Mouse (Mus musculus) embryonic facial prominence, embryonic 11.5 days (tissue): ENCODE data around the gene Vtcn1. TPM values are rescaled to one million over a fixed set of nuclear protein-coding genes. Genes with fewer than 3 reads are reported as not detected.
A peak's percentile ranks its signal among the peaks of the same experiment; 100 is the strongest.

Experiments
- ATAC-seq: fragments of 200-750 bp; cut with Nextera tagmentation; replicated peaks from 2 replicates; pipeline ENCODE4 v1.8.0; 2017; ENCODE audit warnings: low read depth; ENCODE audit not compliant: insufficient number of reproducible peaks, low FRiP score, low TSS enrichment
- DNase-seq: peaks from one replicate; pipeline ENCODE4 v3.0.0-alpha.2; 2015; ENCODE audit warnings: low spot score
- H3K27ac ChIP-seq: fragments of 300-500 bp; sonication (generic); replicated peaks from 2 replicates; pipeline ENCODE4 v1.5.1; 2014; ENCODE audit warnings: mild to moderate bottlenecking, low read depth, low read length, control low read depth
- H3K27me3 ChIP-seq: fragments of 300-500 bp; sonication (generic); 2 replicates; pipeline ENCODE4 v1.6.1; 2014; ENCODE audit warnings: mild to moderate bottlenecking, low read length, moderate library complexity, mixed read lengths; ENCODE audit not compliant: control insufficient read depth, insufficient read depth
- H3K36me3 ChIP-seq: fragments of 300-500 bp; sonication (generic); replicated peaks from 2 replicates; pipeline ENCODE4 v1.6.1; 2014; ENCODE audit warnings: low read depth, mild to moderate bottlenecking, low read length, moderate library complexity, mixed read lengths; ENCODE audit not compliant: control insufficient read depth, insufficient read depth
- H3K4me1 ChIP-seq: fragments of 300-500 bp; sonication (generic); 2 replicates; pipeline ENCODE4 v1.6.1; 2014; ENCODE audit warnings: low read length, mixed read lengths; ENCODE audit not compliant: control insufficient read depth, insufficient read depth
- H3K4me2 ChIP-seq: fragments of 300-500 bp; sonication (generic); 2 replicates; pipeline ENCODE4 v1.6.1; 2014; ENCODE audit warnings: low read depth, mild to moderate bottlenecking, control low read depth, low read length, moderate library complexity
- H3K4me3 ChIP-seq: fragments of 300-500 bp; sonication (generic); 2 replicates; pipeline ENCODE4 v1.5.1; 2014; ENCODE audit warnings: low read depth, low read length, control low read depth
- H3K9ac ChIP-seq: fragments of 300-500 bp; sonication (generic); replicated peaks from 2 replicates; pipeline ENCODE4 v1.6.1; 2014; ENCODE audit warnings: mild to moderate bottlenecking, control low read depth, low read length
- H3K9me3 ChIP-seq: fragments of 300-500 bp; sonication (generic); replicated peaks from 2 replicates; pipeline ENCODE4 v1.6.1; 2016; ENCODE audit warnings: mild to moderate bottlenecking, low read length, inconsistent platforms, mixed read lengths; ENCODE audit not compliant: control insufficient read depth
- WGBS: fragments of 180-500 bp; shearing (Covaris S2); extraction: QIAGEN DNeasy Blood & Tissue Kit; methylation state at CpG from one replicate; pipeline ENCODE4 v1.1.7; 2014; 5-methylcytosine and 5-hydroxymethylcytosine counted together
- polyA plus RNA-seq: library from polyadenylated mRNA; unstranded; fragments of >200 nt; fragmentation: Nextera tagmentation; extraction: Ambion mirVana; gene quantifications from 2 replicates; pipeline ENCODE4 v1.2.1, GENCODE M21; 2014

Gene Vtcn1
- polyA plus RNA-seq, 1 experiment from 2014 or later, result not detected

DNA sequence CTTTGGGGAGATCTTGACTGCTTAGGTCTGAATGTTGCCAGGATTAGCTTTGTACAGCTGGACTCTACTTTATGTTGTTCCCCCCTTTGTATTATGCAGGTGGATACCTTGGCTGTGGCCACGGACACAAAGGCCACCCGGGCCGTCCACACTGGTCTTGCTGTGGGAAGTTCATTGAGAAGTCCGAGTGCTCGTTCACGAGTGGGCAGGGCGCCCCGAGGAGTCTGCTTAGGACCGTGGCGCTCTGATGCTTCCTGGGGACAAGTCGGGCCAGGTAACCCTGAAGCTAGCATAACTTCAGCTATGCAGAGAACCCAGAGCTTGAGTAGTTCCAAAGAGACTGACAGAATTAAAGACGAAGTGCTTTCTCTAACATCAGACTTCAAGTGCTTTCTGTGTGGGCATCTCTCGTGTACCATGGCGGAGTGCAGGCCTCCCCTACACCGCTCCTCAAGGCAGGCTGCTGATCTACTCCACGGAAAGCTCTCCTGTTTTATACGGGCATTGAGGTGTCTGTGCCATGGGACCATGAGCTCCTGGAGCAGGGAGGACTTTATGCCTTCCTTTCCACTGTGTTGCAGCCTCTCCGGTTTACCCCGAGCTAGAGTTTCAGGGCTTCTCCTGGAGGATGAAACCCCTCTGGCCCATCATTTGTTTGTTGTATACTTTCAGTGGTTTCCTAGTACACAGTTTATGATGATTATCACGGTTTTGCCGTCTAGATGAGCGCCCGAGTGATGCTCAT is 106.2 kb downstream of the Vtcn1 start:
- H3K4me1 ChIP-seq, result no peaks in the 10 kb centered on the region
- no peak overlapping the region for H3K27ac ChIP-seq
- H3K9ac ChIP-seq, result no peak overlapping the region
- H3K27me3 ChIP-seq, result no peaks in the 10 kb centered on the region
- H3K4me2 ChIP-seq, result no peak overlapping the region
- no peak for DNase-seq
- H3K36me3 ChIP-seq, result no peaks in the 10 kb centered on the region; the same call in 1 of the 2 replicates
- ATAC-seq, result no peak
- H3K4me3 ChIP-seq, result no peak overlapping the region
- no peaks in the 10 kb centered on the region for H3K9me3 ChIP-seq
- 93% methylated on average over 23 of the region's 23 CpGs for WGBS

DNA sequence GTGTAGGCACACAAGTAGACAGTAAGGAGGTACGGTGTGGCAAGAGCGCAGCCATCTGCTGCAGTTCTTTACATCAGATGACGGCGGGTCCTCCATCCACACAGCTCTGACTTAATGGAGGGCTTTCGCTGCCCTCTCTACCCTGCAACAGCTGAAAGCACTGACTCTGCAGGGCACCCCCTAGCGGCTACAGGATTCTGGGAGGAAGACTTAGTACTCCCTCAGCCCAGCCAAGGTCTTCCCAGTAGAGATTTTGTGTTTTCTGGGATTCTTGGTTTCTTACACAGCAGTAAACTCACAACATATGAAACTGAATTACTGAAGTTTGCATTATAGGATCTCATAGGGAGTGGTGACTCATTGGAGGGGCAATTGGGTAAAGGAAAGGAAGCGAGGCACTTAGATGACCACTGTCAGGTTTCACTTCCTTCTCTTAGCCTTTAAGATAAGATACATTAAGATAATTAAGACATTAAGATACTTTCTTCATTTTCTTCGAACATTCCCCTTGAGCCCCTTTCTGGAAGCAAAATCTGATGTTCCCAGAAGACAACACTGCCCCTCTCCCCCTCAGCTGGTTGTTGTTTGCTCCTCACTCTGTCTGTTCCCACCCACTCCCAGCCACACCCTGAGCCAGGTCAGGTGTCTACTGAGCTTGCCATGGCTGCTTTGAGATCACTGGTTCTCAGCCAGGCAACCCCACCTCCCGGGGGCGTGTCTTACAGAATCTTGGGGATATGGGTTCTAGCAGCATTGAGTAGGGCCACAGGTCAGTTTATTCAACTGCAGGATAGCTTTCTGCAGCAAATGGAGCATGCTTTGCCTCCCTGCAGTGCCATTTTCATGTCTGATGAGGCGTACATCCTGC is 107.1 kb downstream of the Vtcn1 start:
- WGBS, result 72% methylated on average over 11 of the region's 11 CpGs
- H3K9ac ChIP-seq, result no peak overlapping the region
- H3K9me3 ChIP-seq, result no peaks in the 10 kb centered on the region
- DNase-seq (peak; percentile 21), ATAC-seq (no peak)
- no peak overlapping the region for H3K4me3 ChIP-seq
- no peaks in the 10 kb centered on the region for H3K4me1 ChIP-seq
- no peak overlapping the region for H3K4me2 ChIP-seq
- no peaks in the 10 kb centered on the region; the same call in 1 of the 2 replicates for H3K36me3 ChIP-seq
- no peak overlapping the region for H3K27ac ChIP-seq
- no peaks in the 10 kb centered on the region for H3K27me3 ChIP-seq

DNA sequence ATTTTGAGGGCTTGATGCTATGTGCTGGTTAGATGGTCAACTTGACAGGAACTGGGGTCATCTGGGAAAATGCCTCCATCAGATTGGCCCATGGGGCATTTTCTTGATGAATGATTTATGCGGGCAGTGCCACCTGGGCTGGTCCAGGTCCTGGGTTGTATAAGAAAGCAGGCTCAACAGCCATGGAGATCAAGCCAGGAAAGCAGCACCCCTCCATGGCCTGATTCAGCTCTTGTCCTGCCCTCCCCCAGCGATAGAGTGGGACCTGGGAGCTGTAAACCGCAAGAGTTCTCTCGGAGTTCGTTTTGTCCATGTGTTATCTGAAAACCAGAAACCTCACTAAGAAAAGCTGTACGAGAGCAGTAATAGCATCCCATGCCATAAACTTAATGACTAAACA is 110.3 kb downstream of the Vtcn1 start:
- Histone ChIP-seq H3K27me3 (no peaks in the 10 kb centered on the region), H3K4me2 (no peak overlapping the region), H3K36me3 (peaks cover 4% of the 10 kb centered on the region; the same call in 1 of the 2 replicates), H3K4me3 (no peak overlapping the region), H3K27ac (no peak overlapping the region), H3K4me1 (no peaks in the 10 kb centered on the region), H3K9me3 (no peaks in the 10 kb centered on the region), H3K9ac (no peak overlapping the region)
- ATAC-seq (no peak), DNase-seq (no peak)
- whole genome bisulfite sequencing, result 95% methylated on average over 6 of the region's 6 CpGs

DNA sequence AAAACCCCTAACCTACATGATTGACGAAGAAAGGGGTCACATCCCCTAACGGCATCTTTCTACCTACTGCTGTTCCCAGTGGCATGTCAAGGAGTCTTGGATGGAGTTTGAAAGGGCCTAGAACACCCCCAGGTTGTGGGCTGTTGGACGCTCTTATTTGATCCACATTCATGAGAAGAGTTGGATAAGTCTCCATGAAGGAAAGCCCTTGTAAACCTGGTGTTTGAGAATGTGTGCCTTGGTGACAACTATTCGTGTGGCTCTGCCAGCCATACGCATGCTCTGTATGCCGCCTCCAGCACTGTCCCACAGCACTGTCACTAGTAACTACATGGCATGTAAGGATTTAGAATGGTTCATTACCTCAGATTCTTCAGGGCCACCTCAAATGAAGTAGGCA is 110.9 kb downstream of the Vtcn1 start:
- no peak overlapping the region for H3K9ac ChIP-seq
- no peaks in the 10 kb centered on the region for H3K9me3 ChIP-seq
- peaks cover 4% of the 10 kb centered on the region; the same call in 1 of the 2 replicates for H3K36me3 ChIP-seq
- H3K4me2 ChIP-seq, result no peak overlapping the region
- H3K27me3 ChIP-seq, result no peaks in the 10 kb centered on the region
- ATAC-seq (no peak), DNase-seq (no peak)
- H3K4me3 ChIP-seq, result no peak overlapping the region
- WGBS, result 98% methylated on average over 6 of the region's 6 CpGs
- H3K4me1 ChIP-seq, result no peaks in the 10 kb centered on the region
- no peak overlapping the region for H3K27ac ChIP-seq

DNA sequence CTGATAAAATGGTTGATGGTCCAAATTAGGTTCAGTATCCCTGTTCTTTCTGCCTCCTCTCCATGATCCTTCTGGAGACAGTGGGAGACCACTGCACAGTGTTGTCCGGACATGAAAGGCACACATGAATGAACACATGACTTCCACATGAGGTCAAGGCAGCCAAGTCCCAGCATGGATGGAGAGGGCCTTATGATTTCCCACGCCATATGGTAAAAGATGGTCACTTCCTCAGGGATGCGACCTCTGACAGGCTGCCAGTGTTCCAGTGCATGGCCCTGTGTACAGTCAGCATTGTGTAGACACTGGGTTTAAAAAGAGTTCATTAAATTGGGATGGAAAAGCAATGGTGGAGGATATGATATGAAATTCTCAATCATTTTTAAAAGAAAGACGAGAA is 113.0 kb downstream of the Vtcn1 start:
- H3K9ac ChIP-seq, result no peak overlapping the region
- H3K27me3 ChIP-seq, result no peaks in the 10 kb centered on the region
- H3K4me2 ChIP-seq, result no peak overlapping the region
- peaks cover 4% of the 10 kb centered on the region; the same call in 1 of the 2 replicates for H3K36me3 ChIP-seq
- H3K4me1 ChIP-seq, result no peaks in the 10 kb centered on the region
- no peak overlapping the region for H3K27ac ChIP-seq
- ATAC-seq, result no peak
- H3K4me3 ChIP-seq, result no peak overlapping the region
- DNase-seq, result no peak
- 88% methylated on average over 4 of the region's 4 CpGs for WGBS
- H3K9me3 ChIP-seq, result no peaks in the 10 kb centered on the region

DNA sequence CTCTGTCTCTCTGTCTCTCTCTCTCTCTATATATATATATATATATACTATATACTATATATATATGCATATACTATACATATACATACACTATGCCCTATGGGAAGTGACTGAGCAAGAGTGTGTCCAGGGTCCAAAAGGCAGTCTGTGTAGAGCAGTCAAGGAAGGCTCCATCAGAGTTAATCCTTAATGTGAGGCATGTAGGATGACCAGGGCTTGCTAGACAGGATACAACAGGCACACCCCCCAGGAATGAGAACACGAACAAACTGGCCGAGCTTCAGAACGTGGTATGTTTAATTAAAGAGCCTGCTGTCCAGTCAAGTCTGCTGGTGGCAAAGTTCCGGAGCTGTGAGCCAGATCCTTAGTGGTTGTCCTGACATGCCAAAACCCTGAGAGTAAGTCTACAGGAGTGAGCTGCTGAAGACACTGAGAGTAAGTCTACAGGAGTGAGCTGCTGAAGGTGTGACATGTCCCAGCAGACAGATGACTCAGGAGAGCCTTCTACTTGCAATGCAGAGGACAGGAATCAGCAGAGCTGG is 115.3 kb downstream of the Vtcn1 start:
- H3K4me2 ChIP-seq, result no peak overlapping the region
- no peaks in the 10 kb centered on the region for H3K27me3 ChIP-seq
- H3K4me1 ChIP-seq, result no peaks in the 10 kb centered on the region
- no peak for ATAC-seq
- no peak for DNase-seq
- H3K36me3 ChIP-seq, result peaks cover 6% of the 10 kb centered on the region; the same call in 1 of the 2 replicates
- no peak overlapping the region for H3K4me3 ChIP-seq
- no peak overlapping the region for H3K27ac ChIP-seq
- WGBS, result 86% methylated on average over 4 of the region's 4 CpGs
- no peak overlapping the region for H3K9ac ChIP-seq
- H3K9me3 ChIP-seq, result no peaks in the 10 kb centered on the region
